In genomic region chr8:3411901-3412301, GRCm38 (mm10) we compare ENCODE assay signal across 11 mouse cellular contexts. TPM values are rescaled to one million over a fixed set of nuclear protein-coding genes. Genes with fewer than 3 reads are reported as not detected.
DNase-seq lines count a peak whose midpoint lies in the region; ATAC-seq and TF ChIP-seq lines count a peak whose summit lies in the region.
"Had no signal": no experiment of that assay in that cellular context is flagged by ENCODE, and none has a peak within 500 bp of the region (broad histone marks: within the 10 kb centered on the region; RNA-seq: fewer than 3 reads in every experiment).

No protein-coding gene starts in this region.

- peaks cover 19% of the 10 kb centered on the region; the same call in 1 of the 2 replicates for H3K79me2 ChIP-seq in liver, adult 2 months (ENCODE audit: control insufficient read depth, insufficient read depth, low read length)

- peaks cover 46% of the 10 kb centered on the region for H3K4me1 ChIP-seq in liver, adult 2 months (ENCODE audit: control insufficient read depth, insufficient read depth, low read length)
- peaks cover 2% of the 10 kb centered on the region; the same call in 1 of the 2 replicates for H3K4me1 ChIP-seq in stomach, postnatal 0 days (replicated peaks; ENCODE audit: control insufficient read depth, insufficient read depth)

- TF ChIP-seq CTCF in liver, adult 2 months (IDR thresholded peaks at IDR 0.05; ENCODE audit: low read depth, low read length) = no peak
- no peak for TF ChIP-seq CTCF in stomach, postnatal 0 days (IDR thresholded peaks at IDR 0.05; ENCODE audit: low read depth)
- no peak for TF ChIP-seq CTCF in layer of hippocampus, adult 2 months (conservative IDR thresholded peaks at IDR 0.05)

- H3K9ac ChIP-seq in liver, adult 2 months (ENCODE audit: low read depth, low read length) = no peak overlapping the region
- H3K9ac ChIP-seq in stomach, postnatal 0 days (ENCODE audit: low read length) = no peak overlapping the region
- H3K9ac ChIP-seq: forebrain, embryonic 13.5 days had no signal

- peak; percentile 84 for ATAC-seq in stomach, postnatal 0 days (ENCODE audit: low FRiP score, low TSS enrichment)
- no peak for ATAC-seq in inflammation-experienced regulatory T-cells, adult 6 months
- ATAC-seq: forebrain, embryonic 13.5 days had no signal

- no peak overlapping the region for H3K4me3 ChIP-seq in liver, adult 2 months (ENCODE audit: insufficient read depth, low read depth, low read length)
- no peak overlapping the region for H3K4me3 ChIP-seq in stomach, postnatal 0 days (ENCODE audit: low read depth, low read length)
- H3K4me3 ChIP-seq in layer of hippocampus, adult 2 months = no peak overlapping the region
- H3K4me3 ChIP-seq: forebrain, embryonic 13.5 days had no signal

- no peaks in the 10 kb centered on the region for H3K27me3 ChIP-seq in liver, adult 2 months (ENCODE audit: control insufficient read depth, insufficient read depth, low read length)
- no peaks in the 10 kb centered on the region for H3K27me3 ChIP-seq in stomach, postnatal 0 days (ENCODE audit: control insufficient read depth, insufficient read depth, low read length)
- H3K27me3 ChIP-seq: forebrain, embryonic 13.5 days had no signal

- H3K27ac ChIP-seq in liver, adult 2 months (replicated peaks; ENCODE audit: insufficient read depth, low read depth, low read length) = peak overlapping the region; percentile 56
- H3K27ac ChIP-seq in stomach, postnatal 0 days (replicated peaks) = peak overlapping the region; percentile 61
- no peak overlapping the region for H3K27ac ChIP-seq in layer of hippocampus, adult 2 months
- H3K27ac ChIP-seq: forebrain, embryonic 13.5 days had no signal

- H3K4me2 ChIP-seq in stomach, postnatal 0 days (replicated peaks; ENCODE audit: low read depth) = no peak overlapping the region
- H3K4me2 ChIP-seq: forebrain, embryonic 13.5 days had no signal

- H3K9me3 ChIP-seq in stomach, postnatal 0 days (ENCODE audit: control insufficient read depth, low read length) = no peaks in the 10 kb centered on the region
- H3K9me3 ChIP-seq: forebrain, embryonic 13.5 days had no signal

- no peaks in the 10 kb centered on the region for H3K36me3 ChIP-seq in liver, adult 2 months (ENCODE audit: control insufficient read depth, insufficient read depth, low read length)
- H3K36me3 ChIP-seq in stomach, postnatal 0 days (ENCODE audit: control insufficient read depth, insufficient read depth, low read length) = peaks cover 2% of the 10 kb centered on the region; the same call in 1 of the 2 replicates

- no peak for TF ChIP-seq EP300 in stomach, postnatal 0 days (optimal IDR thresholded peaks at IDR 0.05)

- no peak for TF ChIP-seq POLR2A in liver, adult 2 months (IDR thresholded peaks at IDR 0.05; ENCODE audit: extremely low read depth, insufficient read depth, low read length)

- 18% methylated on average over 7 of the region's 7 CpGs for WGBS in liver, adult 2 months
- WGBS in stomach, postnatal 0 days = 41% methylated on average over 7 of the region's 7 CpGs

- DNase-seq in ovary, adult 18-20 months (ENCODE audit: low spot score) = peak; percentile 8
- DNase-seq in ovary, postnatal 36 days (ENCODE audit: low spot score) = no peak
- DNase-seq in fat pad, adult 2 months (ENCODE audit: extremely low read depth, low read depth, low spot score) = peak; percentile 65
- peak; percentile 95 for DNase-seq in liver, adult 2 months (ENCODE audit: extremely low read depth, low read depth, low spot score)
- DNase-seq in stomach, postnatal 0 days (ENCODE audit: low spot score) = peak; percentile 68
- DNase-seq in layer of hippocampus, adult 2 months (ENCODE audit: low spot score in 2 of 2) = no peak
- no peak for DNase-seq in left cerebral cortex, adult 11 months (ENCODE audit: low spot score)

RNA-seq across cellular contexts. Expression of gene Arhgef18, which starts 19.1 kb away (rescaled TPM):
- 9.7 and 10.7 TPM in 2 replicates for total RNA-seq in liver, adult 2 months (2014; rRNA removed)
- 15.6 and 15.8 TPM in 2 replicates for polyA plus RNA-seq in liver, adult 2 months (2012; rRNA removed)
- polyA plus RNA-seq in stomach, postnatal 0 days (2015; fragmentation: Nextera tagmentation; extraction: Ambion mirVana) = 5.5 TPM in 2 replicates
- polyA plus RNA-seq in inflammation-experienced regulatory T-cells, adult 6 months (2017; shearing (Covaris generic)) = 10 to 100 TPM; 21.3 to 30.9 (median 30.4) TPM
- 10 to 100 TPM; 43.7 to 46.7 TPM for total RNA-seq in layer of hippocampus, adult 2 months (2021)

RNA-seq across cellular contexts. Expression of gene Pex11g, which starts 55.6 kb away (rescaled TPM):
- total RNA-seq in liver, adult 2 months (2014; rRNA removed) = 23.0 and 27.8 TPM in 2 replicates
- polyA plus RNA-seq in liver, adult 2 months (2012; rRNA removed) = 51.2 and 52.4 TPM in 2 replicates
- polyA plus RNA-seq in stomach, postnatal 0 days (2015; fragmentation: Nextera tagmentation; extraction: Ambion mirVana) = 11.6 and 15.4 TPM in 2 replicates
- polyA plus RNA-seq in inflammation-experienced regulatory T-cells, adult 6 months (2017; shearing (Covaris generic)) = 10 to 100 TPM in 2 of 3 experiments, 1 to 10 TPM in 1; 9.0 to 20.4 (median 16.7) TPM
- total RNA-seq in layer of hippocampus, adult 2 months (2021) = under 1 TPM; 0.32 to 0.95 TPM

RNA-seq across cellular contexts. Expression of gene A430078G23Rik, which starts 58.7 kb away (rescaled TPM):
- total RNA-seq in liver, adult 2 months (2014; rRNA removed) = 0.34 and 0.74 TPM in 2 replicates
- polyA plus RNA-seq in liver, adult 2 months (2012; rRNA removed) = 0.11 and 0.53 TPM in 2 replicates
- polyA plus RNA-seq in stomach, postnatal 0 days (2015; fragmentation: Nextera tagmentation; extraction: Ambion mirVana) = 0.51 and 0.63 TPM in 2 replicates
- 10 to 100 TPM; 29.9 to 51.2 (median 36.9) TPM for polyA plus RNA-seq in inflammation-experienced regulatory T-cells, adult 6 months (2017; shearing (Covaris generic))
- total RNA-seq in layer of hippocampus, adult 2 months (2021) = not detected
- polyA plus RNA-seq: limb, embryonic 11.5 days had no signal

RNA-seq across cellular contexts. Expression of gene Tex45, which starts 58.8 kb away (rescaled TPM):
- total RNA-seq in liver, adult 2 months (2014; rRNA removed) = 0.07 TPM in 1 of 2 replicates, not detected in the other
- polyA plus RNA-seq in liver, adult 2 months (2012; rRNA removed) = 0.28 TPM in 1 of 2 replicates, not detected in the other
- 0.46 and 1.1 TPM in 2 replicates for polyA plus RNA-seq in stomach, postnatal 0 days (2015; fragmentation: Nextera tagmentation; extraction: Ambion mirVana)
- not detected for polyA plus RNA-seq in inflammation-experienced regulatory T-cells, adult 6 months (2017; shearing (Covaris generic))
- under 1 TPM; 0.23 to 0.54 TPM for total RNA-seq in layer of hippocampus, adult 2 months (2021)
- total RNA-seq: adrenal gland, postnatal 36 days had no signal
- polyA plus RNA-seq: limb, embryonic 11.5 days had no signal

Comparison
In these comparisons a context has a peak if more than half of its experiments do, and no peak if none do; other contexts are left out.
1. DNase-seq: peak in ovary, adult 18-20 months (single experiment), fat pad, adult 2 months (single experiment), liver, adult 2 months (single experiment) and stomach, postnatal 0 days (single experiment); none in ovary, postnatal 36 days (single experiment), layer of hippocampus, adult 2 months (0 of 2) and left cerebral cortex, adult 11 months (single experiment).
2. RNA of gene A430078G23Rik, which starts 58.7 kb away (polyA plus RNA-seq): 29.9 to 51.2 TPM in inflammation-experienced regulatory T-cells, adult 6 months; 0.51 to 0.63 TPM in stomach, postnatal 0 days and 0.11 to 0.53 TPM in liver, adult 2 months; every median in the first group is over 10 times any median in the second.